Mouse (Mus musculus): ENCODE measurements at regions not wholly inside any gene's neighbourhood (a gene's known extent, or its start where the extent isn't known, plus 50 kb on each side); places are given as distances from the start of the nearest gene placed in this dataset.
"Not testable (repeated sequence)": the region's sequence is repeated elsewhere in the genome, so short reads cannot be mapped to it uniquely, and the experiment has no call there.

GRCm38 (mm10) chr5:16937840-16938239 is 146.2 kb downstream of the Gm28710 start:
- Histone ChIP-seq H3K4me1 (replicated peaks) (no peaks in the 10 kb centered on the region), H3K36me3 (no peaks in the 10 kb centered on the region), H3K9ac (no peak overlapping the region), H3K9me3 (no peaks in the 10 kb centered on the region), H3K4me3 (no peak overlapping the region), H3K27me3 (no peaks in the 10 kb centered on the region), H3K4me2 (no peak overlapping the region), H3K27ac (replicated peaks) (no peak overlapping the region)
- WGBS: 60% methylated on average over 1 of the region's 1 CpGs
- no peak for ATAC-seq (ENCODE audit: low read depth)

- Histone ChIP-seq H3K4me2 (no peak overlapping the region), H3K9ac (no peak overlapping the region), H3K9me3 (no peaks in the 10 kb centered on the region), H3K4me3 (no peak overlapping the region), H3K27me3 (no peaks in the 10 kb centered on the region), H3K27ac (replicated peaks) (no peak overlapping the region), H3K36me3 (no peaks in the 10 kb centered on the region), H3K4me1 (replicated peaks) (no peaks in the 10 kb centered on the region)
- WGBS: 20% methylated on average over 1 of the region's 1 CpGs
- 0 out of 2 replicates have a peak, but pooled peaks have one; percentile 53 for ATAC-seq (ENCODE audit: low read depth)
These were observed 155.8 kb downstream of the Gm28710 start for GRCm38 (mm10) chr5:16947430-16947829.

- Histone ChIP-seq H3K9me3 (no peaks in the 10 kb centered on the region), H3K9ac (no peak overlapping the region), H3K4me3 (no peak overlapping the region), H3K4me1 (replicated peaks) (no peaks in the 10 kb centered on the region), H3K27ac (replicated peaks) (no peak overlapping the region), H3K4me2 (no peak overlapping the region), H3K27me3 (no peaks in the 10 kb centered on the region), H3K36me3 (no peaks in the 10 kb centered on the region)
- ATAC-seq (ENCODE audit: low read depth): no peak
- 87% methylated on average over 4 of the region's 4 CpGs for WGBS
These were observed 176.1 kb downstream of the Gm28710 start for GRCm38 (mm10) chr5:16967735-16968134.

- not testable (repeated sequence) for ATAC-seq (ENCODE audit: low read depth); H3K9me3 ChIP-seq; H3K4me1 ChIP-seq (replicated peaks); H3K27me3 ChIP-seq; H3K9ac ChIP-seq; H3K36me3 ChIP-seq; H3K4me2 ChIP-seq; H3K4me3 ChIP-seq; H3K27ac ChIP-seq (replicated peaks)
- 17% methylated on average over 1 of the region's 1 CpGs for WGBS
These were observed 177.2 kb downstream of the Gm28710 start for GRCm38 (mm10) chr5:16968817-16969216.

GRCm38 (mm10) chr5:16973206-16973896 is 181.7 kb downstream of the Gm28710 start:
- no peak overlapping the region for H3K4me2 ChIP-seq
- ATAC-seq (ENCODE audit: low read depth): no peak
- H3K27me3 ChIP-seq: no peaks in the 10 kb centered on the region
- 91% methylated on average over 1 of the region's 1 CpGs for WGBS
- H3K4me3 ChIP-seq: no peak overlapping the region
- H3K27ac ChIP-seq (replicated peaks): no peak overlapping the region
- H3K36me3 ChIP-seq: no peaks in the 10 kb centered on the region
- no peaks in the 10 kb centered on the region for H3K4me1 ChIP-seq (replicated peaks)
- H3K9me3 ChIP-seq: no peaks in the 10 kb centered on the region
- H3K9ac ChIP-seq: no peak overlapping the region

GRCm38 (mm10) chr5:16976006-16976405 is 184.4 kb downstream of the Gm28710 start:
- H3K4me2 ChIP-seq: no peak overlapping the region
- no peak for ATAC-seq (ENCODE audit: low read depth)
- no peaks in the 10 kb centered on the region for H3K36me3 ChIP-seq
- no peaks in the 10 kb centered on the region for H3K9me3 ChIP-seq
- H3K4me1 ChIP-seq (replicated peaks): no peaks in the 10 kb centered on the region
- H3K27me3 ChIP-seq: no peaks in the 10 kb centered on the region
- H3K27ac ChIP-seq (replicated peaks): no peak overlapping the region
- no peak overlapping the region for H3K4me3 ChIP-seq
- H3K9ac ChIP-seq: no peak overlapping the region
- WGBS: 96% methylated on average over 2 of the region's 2 CpGs

- Histone ChIP-seq H3K4me1 (replicated peaks) (no peaks in the 10 kb centered on the region), H3K36me3 (no peaks in the 10 kb centered on the region), H3K27me3 (no peaks in the 10 kb centered on the region), H3K9ac (no peak overlapping the region), H3K4me2 (no peak overlapping the region), H3K4me3 (no peak overlapping the region), H3K27ac (replicated peaks) (no peak overlapping the region), H3K9me3 (no peaks in the 10 kb centered on the region)
- WGBS: 90% methylated on average over 2 of the region's 2 CpGs
- no peak for ATAC-seq (ENCODE audit: low read depth)
These were observed 193.3 kb downstream of the Gm28710 start for GRCm38 (mm10) chr5:16984877-16985276.

- no peak overlapping the region for H3K4me3 ChIP-seq
- no peak overlapping the region for H3K4me2 ChIP-seq
- no peaks in the 10 kb centered on the region for H3K27me3 ChIP-seq
- no peaks in the 10 kb centered on the region for H3K9me3 ChIP-seq
- no peaks in the 10 kb centered on the region for H3K4me1 ChIP-seq (replicated peaks)
- no peaks in the 10 kb centered on the region for H3K36me3 ChIP-seq
- WGBS: 64% methylated on average over 1 of the region's 1 CpGs
- no peak overlapping the region for H3K27ac ChIP-seq (replicated peaks)
- H3K9ac ChIP-seq: no peak overlapping the region
- ATAC-seq (ENCODE audit: low read depth): no peak
These were observed 199.9 kb downstream of the Gm28710 start for GRCm38 (mm10) chr5:16991518-16991917.

- no peaks in the 10 kb centered on the region for H3K27me3 ChIP-seq
- WGBS: 46% methylated on average over 2 of the region's 2 CpGs
- H3K4me3 ChIP-seq: no peak overlapping the region
- H3K4me1 ChIP-seq (replicated peaks): no peaks in the 10 kb centered on the region
- H3K4me2 ChIP-seq: no peak overlapping the region
- no peak overlapping the region for H3K9ac ChIP-seq
- no peak overlapping the region for H3K27ac ChIP-seq (replicated peaks)
- H3K36me3 ChIP-seq: no peaks in the 10 kb centered on the region
- ATAC-seq (ENCODE audit: low read depth): no peak
- H3K9me3 ChIP-seq: no peaks in the 10 kb centered on the region
These were observed 207.6 kb downstream of the Gm28710 start for GRCm38 (mm10) chr5:16999183-16999582.

- 67% methylated on average over 3 of the region's 3 CpGs for WGBS
- Histone ChIP-seq H3K27ac (replicated peaks) (no peak overlapping the region), H3K36me3 (no peaks in the 10 kb centered on the region), H3K4me1 (replicated peaks) (no peaks in the 10 kb centered on the region), H3K4me2 (no peak overlapping the region), H3K27me3 (no peaks in the 10 kb centered on the region), H3K9ac (no peak overlapping the region), H3K9me3 (no peaks in the 10 kb centered on the region), H3K4me3 (no peak overlapping the region)
- no peak for ATAC-seq (ENCODE audit: low read depth)
These were observed 215.4 kb downstream of the Gm28710 start for GRCm38 (mm10) chr5:17006807-17007522.

- H3K9ac ChIP-seq: no peak overlapping the region
- no peak for ATAC-seq (ENCODE audit: low read depth)
- H3K27ac ChIP-seq (replicated peaks): no peak overlapping the region
- no peaks in the 10 kb centered on the region for H3K27me3 ChIP-seq
- no peak overlapping the region for H3K4me2 ChIP-seq
- no peaks in the 10 kb centered on the region for H3K4me1 ChIP-seq (replicated peaks)
- H3K9me3 ChIP-seq: no peaks in the 10 kb centered on the region
- no peaks in the 10 kb centered on the region for H3K36me3 ChIP-seq
- no peak overlapping the region for H3K4me3 ChIP-seq
These were observed 230.0 kb downstream of the Gm28710 start for GRCm38 (mm10) chr5:17021636-17022035.

- WGBS: 48% methylated on average over 2 of the region's 2 CpGs
- no peak overlapping the region for H3K27ac ChIP-seq (replicated peaks)
- no peaks in the 10 kb centered on the region for H3K36me3 ChIP-seq
- H3K27me3 ChIP-seq: no peaks in the 10 kb centered on the region
- no peak overlapping the region for H3K9ac ChIP-seq
- H3K4me1 ChIP-seq (replicated peaks): no peaks in the 10 kb centered on the region
- H3K4me2 ChIP-seq: no peak overlapping the region
- no peaks in the 10 kb centered on the region for H3K9me3 ChIP-seq
- H3K4me3 ChIP-seq: no peak overlapping the region
- no peak for ATAC-seq (ENCODE audit: low read depth)
These were observed 262.3 kb downstream of the Gm28710 start for GRCm38 (mm10) chr5:17053935-17054334.

GRCm38 (mm10) chr5:17064565-17064964 is 273.0 kb downstream of the Gm28710 start:
- 94% methylated on average over 8 of the region's 8 CpGs for WGBS
- Histone ChIP-seq H3K27ac (replicated peaks) (no peak overlapping the region), H3K4me3 (no peak overlapping the region), H3K4me2 (no peak overlapping the region), H3K9ac (no peak overlapping the region), H3K4me1 (replicated peaks) (no peaks in the 10 kb centered on the region), H3K9me3 (no peaks in the 10 kb centered on the region), H3K27me3 (no peaks in the 10 kb centered on the region), H3K36me3 (no peaks in the 10 kb centered on the region)
- ATAC-seq (ENCODE audit: low read depth): no peak

Data from neural tube, embryonic 13.5 days (tissue).